Mouse (Mus musculus): Measurements from ENCODE around the gene Cacna1c. TPM values are rescaled to one million over a fixed set of nuclear protein-coding genes. Genes with fewer than 3 reads are reported as not detected.

Cacna1c gene
- polyA plus RNA-seq, 1 experiment from 2014 or later = 3.2 TPM

GRCm38 (mm10) chr6:118739344-118739743 lies 456.9 kb downstream of the Cacna1c start:
- 0 out of 2 replicates have a peak, but pooled peaks cover 5% of the 10 kb centered on the region for H3K4me1 ChIP-seq (ENCODE audit: control insufficient read depth, insufficient read depth, low read length)
- H3K9ac ChIP-seq (ENCODE audit: low read length) = no peak overlapping the region
- no peaks in the 10 kb centered on the region for H3K9me3 ChIP-seq (replicated peaks; ENCODE audit: control insufficient read depth, low read length)
- no peak overlapping the region for H3K4me2 ChIP-seq (ENCODE audit: low read length)
- H3K4me3 ChIP-seq (ENCODE audit: low read depth, low read length) = no peak overlapping the region
- peak overlapping the region; percentile 44; the same call in 1 of the 2 replicates for H3K27ac ChIP-seq (ENCODE audit: low read depth, low read length)
- WGBS = 54% methylated on average over 4 of the region's 4 CpGs
- ATAC-seq (0 out of 2 replicates have a peak, but pooled peaks have one; percentile 4), DNase-seq (ENCODE audit: low spot score) (no peak)
- H3K36me3 ChIP-seq (ENCODE audit: control insufficient read depth, insufficient read depth, low read length) = 0 out of 2 replicates have a peak, but pooled peaks cover 3% of the 10 kb centered on the region
- no peaks in the 10 kb centered on the region for H3K27me3 ChIP-seq (replicated peaks; ENCODE audit: control insufficient read depth, insufficient read depth, low read length)

- no peaks in the 10 kb centered on the region for H3K9me3 ChIP-seq (replicated peaks; ENCODE audit: control insufficient read depth, low read length)
- H3K27ac ChIP-seq (ENCODE audit: low read depth, low read length) = 0 out of 2 replicates have a peak overlapping the region, but pooled peaks have one; percentile 44
- 0 out of 2 replicates have a peak, but pooled peaks cover 5% of the 10 kb centered on the region for H3K36me3 ChIP-seq (ENCODE audit: control insufficient read depth, insufficient read depth, low read length)
- no peak overlapping the region for H3K9ac ChIP-seq (ENCODE audit: low read length)
- DNase-seq (ENCODE audit: low spot score) (peak; percentile 47), ATAC-seq (no peak)
- WGBS = 28% methylated on average over 3 of the region's 3 CpGs
- H3K27me3 ChIP-seq (replicated peaks; ENCODE audit: control insufficient read depth, insufficient read depth, low read length) = no peaks in the 10 kb centered on the region
- H3K4me2 ChIP-seq (ENCODE audit: low read length) = no peak overlapping the region
- H3K4me3 ChIP-seq (ENCODE audit: low read depth, low read length) = no peak overlapping the region
- H3K4me1 ChIP-seq (ENCODE audit: control insufficient read depth, insufficient read depth, low read length) = 0 out of 2 replicates have a peak, but pooled peaks cover 5% of the 10 kb centered on the region
Measured at GRCm38 (mm10) chr6:118738656-118739055, 457.6 kb downstream of the Cacna1c start.

- no peak overlapping the region for H3K27ac ChIP-seq (ENCODE audit: low read depth, low read length)
- no peak overlapping the region for H3K4me3 ChIP-seq (ENCODE audit: low read depth, low read length)
- 0 out of 2 replicates have a peak, but pooled peaks cover 5% of the 10 kb centered on the region for H3K4me1 ChIP-seq (ENCODE audit: control insufficient read depth, insufficient read depth, low read length)
- H3K27me3 ChIP-seq (replicated peaks; ENCODE audit: control insufficient read depth, insufficient read depth, low read length) = no peaks in the 10 kb centered on the region
- H3K4me2 ChIP-seq (ENCODE audit: low read length) = no peak overlapping the region
- WGBS = 80% methylated on average over 6 of the region's 6 CpGs
- ATAC-seq = no peak
- no peaks in the 10 kb centered on the region for H3K9me3 ChIP-seq (replicated peaks; ENCODE audit: control insufficient read depth, low read length)
- no peak for DNase-seq (ENCODE audit: low spot score)
- no peak overlapping the region for H3K9ac ChIP-seq (ENCODE audit: low read length)
- 0 out of 2 replicates have a peak, but pooled peaks cover 5% of the 10 kb centered on the region for H3K36me3 ChIP-seq (ENCODE audit: control insufficient read depth, insufficient read depth, low read length)
Measured at GRCm38 (mm10) chr6:118737078-118737477, 459.1 kb downstream of the Cacna1c start.

- 80% methylated on average over 7 of the region's 7 CpGs for WGBS
- Histone ChIP-seq H3K27ac (ENCODE audit: low read depth, low read length) (no peak overlapping the region), H3K4me3 (ENCODE audit: low read depth, low read length) (no peak overlapping the region), H3K9me3 (replicated peaks; ENCODE audit: control insufficient read depth, low read length) (no peaks in the 10 kb centered on the region), H3K4me1 (ENCODE audit: control insufficient read depth, insufficient read depth, low read length) (0 out of 2 replicates have a peak, but pooled peaks cover 5% of the 10 kb centered on the region), H3K27me3 (replicated peaks; ENCODE audit: control insufficient read depth, insufficient read depth, low read length) (no peaks in the 10 kb centered on the region), H3K4me2 (ENCODE audit: low read length) (no peak overlapping the region), H3K36me3 (ENCODE audit: control insufficient read depth, insufficient read depth, low read length) (0 out of 2 replicates have a peak, but pooled peaks cover 5% of the 10 kb centered on the region), H3K9ac (ENCODE audit: low read length) (no peak overlapping the region)
- no peak for ATAC-seq
- no peak for DNase-seq (ENCODE audit: low spot score)
Measured at GRCm38 (mm10) chr6:118736491-118736890, 459.7 kb downstream of the Cacna1c start.

GRCm38 (mm10) chr6:118735145-118735544 lies 461.1 kb downstream of the Cacna1c start:
- Histone ChIP-seq H3K36me3 (ENCODE audit: control insufficient read depth, insufficient read depth, low read length) (0 out of 2 replicates have a peak, but pooled peaks cover 5% of the 10 kb centered on the region), H3K4me1 (ENCODE audit: control insufficient read depth, insufficient read depth, low read length) (0 out of 2 replicates have a peak, but pooled peaks cover 2% of the 10 kb centered on the region), H3K9me3 (replicated peaks; ENCODE audit: control insufficient read depth, low read length) (no peaks in the 10 kb centered on the region), H3K4me3 (ENCODE audit: low read depth, low read length) (no peak overlapping the region), H3K9ac (ENCODE audit: low read length) (no peak overlapping the region), H3K27me3 (replicated peaks; ENCODE audit: control insufficient read depth, insufficient read depth, low read length) (no peaks in the 10 kb centered on the region), H3K4me2 (ENCODE audit: low read length) (no peak overlapping the region), H3K27ac (ENCODE audit: low read depth, low read length) (no peak overlapping the region)
- 98% methylated on average over 3 of the region's 3 CpGs for WGBS
- DNase-seq (ENCODE audit: low spot score) (no peak), ATAC-seq (no peak)

DNA sequence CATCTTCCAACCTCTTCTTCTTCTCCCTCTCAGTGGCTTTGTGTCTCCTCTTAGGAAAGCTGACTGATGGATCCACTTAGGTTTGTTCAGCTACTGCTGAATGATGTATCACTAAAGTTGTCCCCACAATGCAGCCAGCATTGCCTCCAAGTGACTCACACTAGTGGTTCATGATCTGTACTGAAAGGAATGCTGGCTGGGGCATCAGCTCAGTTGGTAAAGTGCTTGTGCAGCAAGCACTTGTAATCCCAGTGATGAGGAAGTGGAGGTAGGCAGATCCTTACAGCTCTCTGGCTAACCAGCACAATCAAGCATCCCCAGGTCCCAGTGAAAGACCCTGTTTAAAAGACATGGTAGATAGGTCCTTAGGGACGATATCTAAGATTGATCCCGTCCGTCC lies 464.3 kb downstream of the Cacna1c start:
- H3K4me1 ChIP-seq (ENCODE audit: control insufficient read depth, insufficient read depth, low read length) = no peaks in the 10 kb centered on the region
- H3K9ac ChIP-seq (ENCODE audit: low read length) = no peak overlapping the region
- no peak overlapping the region for H3K4me2 ChIP-seq (ENCODE audit: low read length)
- 94% methylated on average over 3 of the region's 3 CpGs for WGBS
- 0 out of 2 replicates have a peak, but pooled peaks cover 5% of the 10 kb centered on the region for H3K36me3 ChIP-seq (ENCODE audit: control insufficient read depth, insufficient read depth, low read length)
- ATAC-seq (no peak), DNase-seq (ENCODE audit: low spot score) (no peak)
- no peak overlapping the region for H3K27ac ChIP-seq (ENCODE audit: low read depth, low read length)
- H3K4me3 ChIP-seq (ENCODE audit: low read depth, low read length) = no peak overlapping the region
- no peaks in the 10 kb centered on the region for H3K27me3 ChIP-seq (replicated peaks; ENCODE audit: control insufficient read depth, insufficient read depth, low read length)
- H3K9me3 ChIP-seq (replicated peaks; ENCODE audit: control insufficient read depth, low read length) = no peaks in the 10 kb centered on the region

DNA sequence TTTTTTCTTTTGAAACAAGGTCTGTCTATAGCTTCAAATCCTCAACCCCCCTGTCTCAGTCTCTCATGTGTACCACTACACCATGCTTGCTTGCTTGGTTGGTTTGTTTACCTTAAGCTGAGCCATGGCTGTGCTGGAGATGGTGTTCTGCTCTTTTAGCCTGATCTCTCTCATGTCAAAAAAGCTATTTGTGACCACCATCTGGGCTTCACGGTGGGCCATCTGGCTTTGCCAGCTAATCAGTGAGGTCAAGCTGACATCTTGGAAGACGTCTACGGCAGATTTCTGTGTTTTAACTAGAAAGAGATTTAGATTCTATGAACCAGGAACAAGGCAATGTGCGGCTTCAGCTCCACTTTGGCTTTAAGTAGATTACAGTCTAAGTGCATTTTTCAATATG lies 471.3 kb downstream of the Cacna1c start:
- H3K27ac ChIP-seq (ENCODE audit: low read depth, low read length) = no peak overlapping the region
- peaks cover 8% of the 10 kb centered on the region for H3K4me1 ChIP-seq (ENCODE audit: control insufficient read depth, insufficient read depth, low read length)
- no peak for DNase-seq (ENCODE audit: low spot score)
- no peak for ATAC-seq
- 65% methylated on average over 4 of the region's 4 CpGs for WGBS
- H3K27me3 ChIP-seq (replicated peaks; ENCODE audit: control insufficient read depth, insufficient read depth, low read length) = no peaks in the 10 kb centered on the region
- H3K4me2 ChIP-seq (ENCODE audit: low read length) = no peak overlapping the region
- H3K9me3 ChIP-seq (replicated peaks; ENCODE audit: control insufficient read depth, low read length) = no peaks in the 10 kb centered on the region
- H3K4me3 ChIP-seq (ENCODE audit: low read depth, low read length) = no peak overlapping the region
- no peaks in the 10 kb centered on the region for H3K36me3 ChIP-seq (ENCODE audit: control insufficient read depth, insufficient read depth, low read length)
- H3K9ac ChIP-seq (ENCODE audit: low read length) = no peak overlapping the region

DNA sequence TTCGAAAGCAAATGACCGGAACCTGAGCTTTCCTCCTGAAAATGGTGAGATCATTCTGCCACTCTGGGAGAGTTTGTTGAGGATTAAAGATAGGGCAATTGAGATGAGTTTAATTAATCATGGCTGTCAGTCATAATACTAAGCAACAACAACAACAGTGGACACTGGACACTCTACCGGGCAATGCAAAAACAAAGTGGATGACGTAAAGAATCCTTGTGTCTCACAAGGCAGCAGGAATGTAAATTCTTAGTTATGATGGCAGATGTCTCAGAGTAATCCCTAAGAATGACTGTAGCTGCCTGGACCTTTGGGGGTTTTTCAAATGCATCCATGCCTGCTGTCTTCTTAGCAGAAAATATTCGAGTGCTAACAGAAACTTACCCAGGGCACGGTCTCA lies 471.8 kb downstream of the Cacna1c start:
- 82% methylated on average over 6 of the region's 6 CpGs for WGBS
- DNase-seq (ENCODE audit: low spot score) = no peak
- no peak overlapping the region for H3K9ac ChIP-seq (ENCODE audit: low read length)
- H3K9me3 ChIP-seq (replicated peaks; ENCODE audit: control insufficient read depth, low read length) = no peaks in the 10 kb centered on the region
- ATAC-seq = no peak
- no peaks in the 10 kb centered on the region for H3K27me3 ChIP-seq (replicated peaks; ENCODE audit: control insufficient read depth, insufficient read depth, low read length)
- H3K4me2 ChIP-seq (ENCODE audit: low read length) = no peak overlapping the region
- H3K36me3 ChIP-seq (ENCODE audit: control insufficient read depth, insufficient read depth, low read length) = no peaks in the 10 kb centered on the region
- H3K27ac ChIP-seq (ENCODE audit: low read depth, low read length) = no peak overlapping the region
- peaks cover 8% of the 10 kb centered on the region for H3K4me1 ChIP-seq (ENCODE audit: control insufficient read depth, insufficient read depth, low read length)
- H3K4me3 ChIP-seq (ENCODE audit: low read depth, low read length) = no peak overlapping the region

DNA sequence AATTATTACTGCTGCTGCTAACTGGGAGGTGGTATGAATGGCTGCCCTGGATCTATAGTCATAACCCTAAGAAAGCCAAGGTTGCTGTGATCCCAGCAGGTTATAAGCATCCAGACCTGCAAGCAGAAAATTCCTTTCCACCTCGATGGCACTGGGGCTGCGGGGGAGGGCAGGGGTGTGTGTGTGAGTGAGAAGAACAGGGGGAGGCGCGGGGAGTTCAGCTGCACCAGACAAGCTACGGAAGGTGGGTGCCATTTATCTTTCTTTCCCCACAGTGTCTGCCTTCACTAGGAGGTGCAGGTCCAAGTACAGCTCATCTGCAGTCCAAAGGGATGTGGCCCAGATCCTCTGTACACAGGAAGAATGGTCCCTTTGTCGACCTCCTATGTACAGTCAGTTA lies 473.9 kb downstream of the Cacna1c start:
- WGBS = 74% methylated on average over 6 of the region's 6 CpGs
- no peak for DNase-seq (ENCODE audit: low spot score)
- Histone ChIP-seq H3K4me3 (ENCODE audit: low read depth, low read length) (no peak overlapping the region), H3K4me1 (ENCODE audit: control insufficient read depth, insufficient read depth, low read length) (peaks cover 8% of the 10 kb centered on the region), H3K4me2 (ENCODE audit: low read length) (no peak overlapping the region), H3K9me3 (replicated peaks; ENCODE audit: control insufficient read depth, low read length) (no peaks in the 10 kb centered on the region), H3K9ac (ENCODE audit: low read length) (no peak overlapping the region), H3K27me3 (replicated peaks; ENCODE audit: control insufficient read depth, insufficient read depth, low read length) (no peaks in the 10 kb centered on the region), H3K27ac (ENCODE audit: low read depth, low read length) (no peak overlapping the region), H3K36me3 (ENCODE audit: control insufficient read depth, insufficient read depth, low read length) (no peaks in the 10 kb centered on the region)
- ATAC-seq = no peak

Measured in forebrain, embryonic 14.5 days (tissue).